Mouse (Mus musculus): ENCODE measurements around the gene Gpr84.

- no peak for TF ChIP-seq CTCF (IDR thresholded peaks at IDR 0.05; ENCODE audit: low read depth)
- no peak for TF ChIP-seq EP300 (optimal IDR thresholded peaks at IDR 0.05)
Measured at GRCm38 (mm10) chr15:103303916-103304615, 6.3 kb downstream of the Gpr84 start.

Data from stomach, postnatal 0 days (tissue).